Mouse (Mus musculus): ENCODE measurements at regions not wholly inside any gene's neighbourhood (a gene's known extent, or its start where the extent isn't known, plus 50 kb on each side); places are given as distances from the start of the nearest gene placed in this dataset.

DNA sequence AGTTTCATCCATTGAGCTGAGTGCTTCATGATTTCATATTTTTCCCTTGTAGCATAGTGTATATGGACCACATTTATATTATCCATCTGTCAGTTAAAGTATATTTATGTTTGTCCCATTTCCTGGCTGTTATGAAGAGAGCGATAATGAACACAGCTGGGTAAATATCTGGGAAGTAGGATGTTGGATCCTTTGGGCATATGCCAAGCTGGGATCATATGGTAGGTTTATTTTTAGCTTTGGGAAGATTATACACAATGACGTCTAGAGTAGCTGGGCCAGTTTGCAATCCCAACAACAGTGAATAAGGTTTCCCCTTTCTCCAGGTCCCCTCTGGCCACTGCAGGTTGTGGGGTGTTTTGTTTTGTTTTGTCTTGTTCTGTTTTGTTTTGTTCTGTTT is 164.5 kb downstream of the Gm765 start:
- intact Hi-C loops (cut with DNase I): no loop called here
- DNase-seq: no peak

DNA sequence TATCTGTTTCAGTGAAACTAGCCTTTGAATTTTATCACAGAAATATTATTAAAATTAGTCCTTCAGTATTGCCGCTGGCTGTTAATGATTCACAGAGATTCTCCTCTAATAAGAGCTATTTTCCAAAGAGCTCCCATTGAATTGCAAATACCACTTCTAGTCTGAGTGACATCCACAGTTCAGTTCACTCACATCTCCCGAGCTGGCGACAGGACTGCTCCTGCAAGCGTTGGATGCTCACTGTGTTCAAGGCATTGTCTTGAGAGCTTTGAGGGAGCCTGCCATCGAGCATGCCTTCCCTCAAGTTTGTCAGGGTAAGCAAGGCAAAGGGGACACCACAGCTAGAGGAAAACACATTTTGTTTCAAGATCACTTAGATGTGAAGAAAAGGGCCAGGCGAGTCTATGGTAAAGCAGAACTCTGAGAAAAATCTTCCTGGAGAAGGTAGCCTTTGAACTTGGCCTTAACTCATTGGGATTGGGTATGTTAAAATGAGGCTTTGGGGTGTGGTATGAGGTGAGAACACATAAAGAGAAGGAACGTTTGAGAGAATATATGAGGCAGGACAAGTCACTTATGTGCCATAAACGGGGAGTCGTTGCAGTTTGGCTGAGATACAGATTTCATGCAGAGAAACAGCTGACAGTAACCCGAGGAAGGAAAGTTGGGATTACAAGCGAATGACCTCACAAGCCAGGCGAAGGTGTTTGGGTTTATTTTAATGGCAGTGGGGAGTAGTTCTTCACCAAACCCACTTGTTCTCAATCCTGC is 193.3 kb downstream of the Gm765 start:
- intact Hi-C loops (cut with DNase I): no loop called here
- no peak for DNase-seq

DNA sequence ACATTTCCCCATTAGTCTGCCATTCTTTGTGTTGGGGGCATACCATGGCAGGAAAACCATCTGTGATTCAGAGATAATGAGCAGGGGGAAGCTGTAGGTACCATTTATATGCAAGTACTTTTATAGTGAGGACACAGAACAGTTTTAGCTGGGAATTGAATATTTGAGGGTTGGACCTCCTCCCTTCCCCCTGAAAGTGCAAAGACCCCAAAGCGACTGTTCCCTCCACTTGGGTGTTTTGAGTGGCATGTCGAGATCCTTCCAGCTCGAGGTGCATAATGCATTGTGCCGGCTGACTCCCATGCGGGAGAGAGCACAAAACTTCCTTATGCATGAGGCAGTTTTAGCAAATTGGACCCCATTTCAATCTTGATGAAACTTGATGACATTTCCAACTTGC is 194.7 kb downstream of the Gm765 start:
- intact Hi-C loops (cut with DNase I): no loop called here
- no peak for DNase-seq

DNA sequence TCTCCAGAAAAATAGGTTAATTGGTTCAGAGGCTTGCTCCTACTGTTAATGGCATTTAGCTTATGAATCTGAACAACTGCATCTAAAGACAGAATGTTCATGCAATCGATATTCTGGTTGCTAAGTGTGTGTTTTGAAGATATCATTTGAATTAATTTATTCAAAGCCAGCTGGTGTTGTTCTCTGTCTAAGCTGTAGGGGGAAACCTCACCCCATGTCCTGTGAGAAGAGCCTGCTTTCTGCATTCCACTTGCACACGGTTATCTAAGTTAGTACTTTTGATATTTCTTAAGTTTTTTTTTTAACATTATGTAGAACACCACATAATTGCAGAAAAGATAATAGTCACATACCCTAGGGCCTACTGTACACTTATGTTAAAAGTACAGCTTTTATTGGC is 209.6 kb downstream of the Gm765 start:
- intact Hi-C loops (cut with DNase I): loop anchor here (10.0 kb wide), 1 partner anchor 242 kb away; no protein-coding TSS in a partner anchor
- DNase-seq: no peak

DNA sequence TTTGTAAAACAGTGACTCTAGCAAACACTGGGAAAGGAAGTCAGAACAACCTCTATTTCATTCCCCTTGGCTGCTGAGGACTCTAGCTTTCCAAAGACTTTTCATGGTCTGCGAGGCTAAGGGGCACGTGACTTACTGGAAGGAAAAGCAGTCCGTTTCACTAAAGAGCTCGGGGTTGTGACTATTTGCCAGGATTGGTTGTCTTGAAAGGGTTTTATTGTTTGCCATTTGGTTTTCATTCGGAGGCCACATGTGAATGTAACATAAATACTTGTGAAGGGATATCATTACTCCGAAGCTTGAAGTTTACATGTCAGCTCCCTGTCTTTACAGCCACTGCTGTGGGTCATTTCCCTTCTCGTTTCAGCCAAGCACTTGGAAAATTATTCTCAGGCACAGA is 217.1 kb downstream of the Gm765 start:
- intact Hi-C loops (cut with DNase I): no loop called here
- no peak for DNase-seq

DNA sequence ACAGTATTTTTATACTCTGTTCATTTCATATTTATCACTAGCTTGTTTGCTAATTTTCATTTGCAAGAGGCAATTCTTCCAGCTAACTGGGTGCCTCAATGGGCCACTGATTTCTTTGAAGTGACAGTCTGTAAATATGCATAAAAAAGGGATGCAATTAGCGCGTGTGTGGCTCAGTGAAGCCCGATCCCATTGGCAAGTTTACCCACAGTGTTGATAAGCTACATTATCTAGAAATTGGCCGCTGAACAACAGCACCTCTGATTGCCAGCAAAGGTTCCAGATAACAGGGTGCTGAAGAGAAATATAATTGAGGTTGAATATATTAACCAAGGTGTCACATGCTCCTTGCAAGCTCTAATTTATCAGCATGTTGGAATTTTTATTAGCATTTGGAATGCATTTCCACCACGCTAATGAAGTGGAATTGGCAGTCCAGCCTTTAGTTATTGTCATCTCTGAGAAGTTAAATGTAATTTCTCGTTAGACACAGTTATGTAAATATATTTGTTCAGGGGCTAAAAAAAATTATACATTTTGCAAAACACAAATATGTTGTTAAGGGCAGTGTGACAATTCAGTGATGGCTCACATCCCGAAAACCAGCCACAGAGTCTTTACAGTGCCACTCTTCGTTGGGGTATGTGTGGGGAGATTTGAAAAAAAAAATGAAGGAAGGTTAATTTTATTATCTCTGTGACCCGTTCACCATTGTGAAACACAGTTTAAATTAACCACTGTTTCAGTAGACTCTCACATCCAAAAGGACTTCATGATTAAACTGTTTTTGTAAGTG is 224.0 kb downstream of the Gm765 start:
- DNase-seq: no peak
- intact Hi-C loops (cut with DNase I): no loop called here

DNA sequence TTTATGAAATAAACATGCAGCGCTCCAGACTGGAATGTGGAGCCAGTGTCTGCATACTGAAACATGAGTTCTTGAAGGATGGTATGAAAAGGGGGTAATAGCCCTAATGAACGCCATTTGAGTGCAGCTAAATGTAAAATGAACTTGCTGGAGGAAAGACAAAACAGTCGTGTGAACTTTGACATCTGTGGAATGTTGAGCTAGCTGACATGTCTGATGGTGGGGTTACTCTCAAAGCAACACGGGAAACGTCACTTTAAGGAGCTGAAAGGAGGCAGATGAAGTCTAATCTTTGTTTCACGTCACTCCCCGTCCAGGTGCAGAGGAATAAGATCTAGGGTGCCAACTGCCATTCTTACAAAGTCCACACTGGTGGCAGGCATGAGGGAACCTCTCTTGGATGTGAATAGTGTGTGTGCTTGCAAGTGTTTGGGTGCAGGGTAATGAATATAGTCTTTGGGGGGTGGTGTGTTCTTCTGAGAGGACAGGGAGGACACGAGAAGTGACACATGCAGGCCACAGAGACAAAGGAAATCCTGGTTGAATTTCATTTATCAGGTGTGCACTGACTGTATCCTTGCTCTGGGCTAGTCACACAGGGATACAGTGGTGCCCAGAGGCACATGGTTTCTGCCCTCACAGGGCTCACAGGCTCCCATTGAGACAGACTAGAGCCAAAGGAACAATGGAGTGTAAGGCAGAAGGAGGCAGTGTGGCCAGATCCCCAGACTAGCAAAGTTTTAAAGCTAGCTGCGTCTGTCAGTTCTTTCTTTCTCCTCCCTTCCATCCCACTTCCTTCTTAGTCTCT is 228.0 kb downstream of the Gm765 start:
- DNase-seq: no peak
- intact Hi-C loops (cut with DNase I): no loop called here

DNA sequence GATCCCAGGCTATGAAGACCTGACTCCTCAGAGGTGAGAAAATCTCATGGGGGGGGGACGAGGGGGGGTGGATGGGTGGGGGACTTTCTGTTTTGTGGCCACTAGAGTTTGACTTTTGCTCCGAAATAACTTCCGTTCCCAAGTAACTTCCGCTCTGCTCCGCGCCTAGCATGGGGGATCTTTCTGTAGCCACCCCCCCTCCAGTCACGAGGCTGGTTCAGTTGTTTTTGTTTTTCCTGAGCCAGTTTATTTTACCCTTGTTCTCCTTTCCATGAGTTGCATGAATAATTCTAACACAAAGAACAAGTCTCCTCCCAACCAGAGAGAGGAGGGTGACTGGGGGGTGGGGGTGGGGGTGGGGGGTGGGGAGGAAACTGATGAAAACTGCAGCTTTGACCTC is 228.8 kb downstream of the Gm765 start:
- intact Hi-C loops (cut with DNase I): no loop called here
- DNase-seq: no peak

DNA sequence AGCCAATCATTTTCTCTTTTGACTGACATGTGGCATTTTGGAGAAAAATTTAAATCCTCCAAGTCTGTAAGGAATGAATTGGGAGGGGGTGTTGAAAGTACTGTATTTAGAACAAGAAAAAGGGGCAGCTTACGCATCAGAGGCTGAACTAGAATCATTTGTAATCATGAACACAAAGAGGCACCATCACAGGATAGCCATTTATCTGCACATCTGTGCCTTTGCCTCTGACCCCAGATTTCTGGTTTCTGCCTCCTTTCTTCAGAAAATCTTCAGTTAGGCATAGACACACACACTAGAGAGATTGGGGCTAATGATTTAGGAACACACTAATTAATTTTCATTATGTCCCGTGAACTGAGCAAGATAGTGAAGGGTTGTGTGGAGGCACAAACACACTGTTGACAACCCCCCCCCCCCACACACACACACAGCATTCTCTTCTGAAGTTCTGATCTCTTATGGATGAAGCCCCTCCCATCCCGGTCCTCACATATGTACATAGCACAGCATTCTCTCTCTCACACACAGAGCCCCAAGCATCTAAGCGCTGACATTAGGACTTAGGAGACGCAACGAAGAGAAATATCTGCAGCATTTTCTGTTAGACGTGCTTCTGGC is 229.9 kb downstream of the Gm765 start:
- DNase-seq: no peak
- intact Hi-C loops (cut with DNase I): no loop called here

DNA sequence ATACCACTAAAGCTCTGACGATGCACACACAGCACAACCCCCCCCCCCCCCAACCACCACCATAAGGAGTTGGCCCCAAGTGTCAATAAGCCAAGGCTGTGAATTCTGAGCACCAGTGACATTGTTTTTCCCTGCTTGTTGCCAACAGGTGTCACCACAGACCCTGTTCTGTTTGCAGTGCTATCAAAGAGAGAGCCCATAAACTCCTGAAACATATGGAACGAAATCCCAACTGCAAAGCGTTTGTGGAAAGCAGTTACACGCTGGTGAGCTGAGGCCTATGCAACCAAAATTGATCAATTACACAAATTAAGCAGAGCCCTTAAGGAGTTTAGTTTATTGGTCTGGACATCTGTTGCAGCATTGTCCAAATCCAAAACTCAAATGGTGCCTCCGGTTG is 235.4 kb downstream of the Gm765 start:
- no peak for DNase-seq
- intact Hi-C loops (cut with DNase I): loop anchor here (10.0 kb wide), 3 partner anchors 278 to 1518 kb away; no protein-coding TSS in a partner anchor

DNA sequence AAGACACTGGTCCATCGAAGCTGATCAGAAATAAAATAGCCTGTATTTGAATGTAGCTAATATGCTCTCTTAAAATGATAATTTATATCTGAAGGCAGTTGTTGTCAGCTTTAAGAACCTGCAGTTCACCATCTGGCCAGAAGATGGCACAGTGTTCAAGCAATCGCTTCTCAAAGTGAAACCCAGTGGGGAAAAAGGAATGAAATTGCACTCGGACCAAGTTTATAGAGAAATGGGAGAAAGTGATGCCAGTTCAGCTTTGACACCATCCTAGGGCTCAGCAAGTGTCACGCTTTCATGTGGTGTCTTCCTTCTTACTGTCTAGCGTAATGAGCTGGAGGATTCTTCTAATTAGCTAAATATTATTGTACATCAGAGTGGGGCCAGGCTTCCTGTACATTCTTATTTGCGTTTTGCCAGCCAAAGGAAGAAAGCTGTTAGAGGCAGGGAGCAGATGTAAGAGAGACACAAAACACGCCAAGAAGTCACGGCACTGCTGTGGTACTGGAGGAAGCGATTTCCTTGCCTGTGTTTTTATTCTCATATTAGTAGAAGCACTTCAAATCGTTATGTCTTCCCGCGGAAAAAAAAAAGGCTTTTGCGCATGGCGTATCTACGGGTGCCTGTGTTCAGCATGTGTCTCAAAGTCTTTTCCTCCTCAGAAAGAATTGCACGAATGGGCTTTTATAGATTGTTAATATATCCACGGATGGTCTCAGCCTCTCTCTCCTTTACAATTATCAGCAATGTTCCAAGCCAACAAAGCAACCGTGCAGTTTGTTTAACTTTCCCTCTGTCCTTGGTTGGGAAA is 237.1 kb downstream of the Gm765 start:
- intact Hi-C loops (cut with DNase I): loop anchor here (10.0 kb wide), 3 partner anchors 279 to 1519 kb away; no protein-coding TSS in a partner anchor
- DNase-seq: peak; percentile 51 to 69

DNA sequence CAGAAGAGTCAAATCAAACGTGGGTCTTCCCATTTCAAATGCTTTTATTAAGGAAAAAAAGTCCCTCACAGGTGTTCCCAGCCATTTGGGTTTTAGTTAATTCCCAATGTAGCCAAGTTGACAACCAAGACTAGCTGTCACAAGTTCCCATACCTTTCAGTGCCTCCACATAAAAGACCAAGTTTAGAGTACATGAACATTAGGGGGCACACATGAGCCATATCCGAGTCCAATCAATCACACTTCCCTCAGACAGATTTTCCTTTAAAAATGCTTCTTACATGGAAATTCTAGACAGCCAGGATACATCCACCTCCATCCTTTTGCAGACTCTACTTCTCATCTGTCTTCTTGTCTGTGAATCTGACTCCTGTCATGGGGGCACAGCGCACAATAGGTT is 238.1 kb downstream of the Gm765 start:
- no peak for DNase-seq
- intact Hi-C loops (cut with DNase I): loop anchor here (10.0 kb wide), 3 partner anchors 280 to 1520 kb away; no protein-coding TSS in a partner anchor

DNA sequence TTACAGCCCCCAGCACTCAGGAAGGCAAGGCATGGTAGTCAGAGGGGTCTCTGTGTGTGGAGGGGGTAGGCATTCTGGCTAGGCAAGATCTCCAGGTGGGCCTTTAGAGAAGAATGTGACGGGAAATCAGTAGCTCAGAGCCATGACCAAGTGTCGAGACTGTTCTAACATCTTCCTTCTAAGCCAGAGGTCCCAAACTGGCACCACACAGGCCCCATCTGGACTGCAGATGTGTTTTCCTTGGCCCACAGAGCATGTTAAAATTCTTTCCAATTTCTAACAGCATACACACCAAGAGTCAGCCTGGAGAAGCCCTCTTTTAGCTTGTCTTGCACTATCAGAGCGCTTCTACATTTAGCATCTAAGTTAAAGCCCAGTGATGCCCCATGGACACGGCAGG is 241.5 kb downstream of the Gm765 start:
- DNase-seq: no peak
- intact Hi-C loops (cut with DNase I): loop anchor here (10.0 kb wide), 3 partner anchors 284 to 1524 kb away; no protein-coding TSS in a partner anchor

DNA sequence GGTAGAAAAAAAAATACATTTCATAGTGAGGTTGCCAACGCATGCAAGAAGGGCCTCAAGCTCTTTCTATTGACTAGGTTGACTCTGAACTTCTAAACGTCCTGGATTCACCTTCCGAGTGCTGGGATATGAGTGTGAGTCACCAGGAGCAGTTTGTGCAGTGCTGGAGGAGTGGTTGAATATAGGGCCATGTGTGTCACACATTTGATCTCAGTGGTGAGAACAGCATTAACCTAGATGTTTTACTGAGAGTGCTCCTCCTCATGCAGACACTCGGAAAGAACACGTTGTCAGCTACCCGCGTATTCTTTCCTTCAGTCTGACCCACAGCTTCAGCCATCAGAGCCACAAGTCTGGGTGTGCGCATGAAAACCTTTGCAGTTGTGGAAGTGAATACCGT is 243.4 kb downstream of the Gm765 start:
- intact Hi-C loops (cut with DNase I): no loop called here
- no peak for DNase-seq

DNA sequence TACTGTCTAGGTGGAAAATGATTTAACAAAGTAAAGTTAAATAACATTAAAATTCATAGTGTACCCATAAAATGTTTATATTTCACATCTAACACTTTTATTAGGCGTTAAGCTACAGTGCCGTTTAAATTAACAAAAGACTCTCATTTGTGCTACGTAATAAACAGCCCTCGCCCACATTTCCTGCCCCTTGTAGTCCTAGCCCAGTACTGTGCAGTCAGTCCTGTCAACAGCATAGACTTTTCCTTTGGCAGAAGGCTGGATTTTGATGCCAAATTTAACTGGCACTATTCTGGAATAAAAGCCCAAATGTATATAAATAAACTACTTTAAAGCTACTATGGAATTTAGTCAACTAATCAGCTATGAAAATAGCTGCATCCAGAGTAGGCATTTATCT is 247.3 kb downstream of the Gm765 start:
- intact Hi-C loops (cut with DNase I): no loop called here
- no peak for DNase-seq

DNA sequence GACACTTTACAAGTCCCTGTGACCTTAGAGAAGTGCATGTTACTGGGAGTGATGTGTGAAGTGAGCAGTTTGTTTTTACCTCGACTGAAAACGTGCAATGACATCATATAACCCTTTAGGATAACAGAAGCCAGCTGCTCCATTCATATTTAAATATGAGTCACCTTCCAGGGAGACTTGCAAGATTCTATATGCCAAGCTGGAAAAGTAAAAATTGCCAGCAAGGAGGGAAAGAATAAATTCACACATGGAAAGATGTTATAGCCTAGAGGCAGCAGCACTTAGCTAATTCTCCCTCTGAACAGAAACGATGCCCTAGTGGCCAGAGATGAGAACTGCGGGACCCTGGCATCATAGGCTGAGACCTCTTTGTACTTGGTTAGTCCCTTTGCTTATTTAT is 253.4 kb downstream of the Gm765 start:
- intact Hi-C loops (cut with DNase I): no loop called here

DNA sequence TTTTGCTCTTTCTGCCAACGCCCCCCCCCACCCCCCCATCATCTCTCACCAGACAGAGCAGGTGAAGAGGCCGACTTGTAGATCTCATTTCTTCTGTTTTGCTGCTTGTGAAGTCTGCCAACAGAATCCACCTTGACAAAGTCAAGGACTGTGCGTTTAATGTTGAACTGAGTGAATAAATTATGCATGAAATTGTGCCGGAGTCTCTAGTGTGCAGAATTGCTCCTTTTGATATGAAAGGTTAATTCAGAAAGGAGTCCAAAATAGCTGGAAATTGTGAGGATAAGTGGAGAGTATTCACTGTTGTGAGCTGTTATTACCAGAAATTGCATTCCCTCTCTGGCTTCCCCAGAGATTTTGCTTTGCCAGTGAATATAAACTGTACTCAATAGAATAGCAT is 262.5 kb downstream of the Gm765 start:
- no peak for DNase-seq
- intact Hi-C loops (cut with DNase I): no loop called here

More for the DNA sequence above, 253.4 kb downstream of the Gm765 start:
- no peak for DNase-seq

All from gastrocnemius, postnatal 36 days (tissue).